Mouse (Mus musculus) midbrain, embryonic 16.5 days (tissue): ENCODE results near the gene Dstn. TPM values are rescaled to one million over a fixed set of nuclear protein-coding genes. Genes with fewer than 3 reads are reported as not detected.

Experiments used
- ATAC-seq: fragments of 200-750 bp; cut with Nextera tagmentation; 2 replicates; pipeline ENCODE4 v1.8.0; 2017; ENCODE audit warnings: moderate TSS enrichment
- H3K27ac ChIP-seq: fragments of 300-500 bp; sonication (generic); 2 replicates; pipeline ENCODE4 v1.5.1; 2014; ENCODE audit warnings: mild to moderate bottlenecking, low read length, mixed read lengths
- H3K27me3 ChIP-seq: fragments of 300-500 bp; sonication (generic); 2 replicates; pipeline ENCODE4 v1.6.1; 2014; ENCODE audit warnings: low read depth, low read length, mixed read lengths; ENCODE audit not compliant: control insufficient read depth, insufficient read depth
- H3K36me3 ChIP-seq: fragments of 300-500 bp; sonication (generic); 2 replicates; pipeline ENCODE4 v1.6.1; 2014; ENCODE audit warnings: mild to moderate bottlenecking, low read length, moderate library complexity, mixed read lengths; ENCODE audit not compliant: control insufficient read depth, insufficient read depth
- H3K4me1 ChIP-seq: fragments of 300-500 bp; sonication (generic); 2 replicates; pipeline ENCODE4 v1.6.1; 2014; ENCODE audit warnings: mild to moderate bottlenecking, low read length, mixed read lengths; ENCODE audit not compliant: control insufficient read depth, insufficient read depth
- H3K4me2 ChIP-seq: fragments of 300-500 bp; sonication (generic); 2 replicates; pipeline ENCODE4 v1.6.1; 2014; ENCODE audit warnings: mild to moderate bottlenecking, low read length, mixed read lengths
- H3K4me3 ChIP-seq: fragments of 300-500 bp; sonication (generic); 2 replicates; pipeline ENCODE4 v1.5.1; 2014; ENCODE audit warnings: low read depth, mild to moderate bottlenecking, low read length, moderate library complexity, mixed read lengths
- H3K9ac ChIP-seq: fragments of 300-500 bp; sonication (generic); 2 replicates; pipeline ENCODE4 v1.6.1; 2014; ENCODE audit warnings: low read depth, low read length, mixed read lengths
- H3K9me3 ChIP-seq: fragments of 300-500 bp; sonication (generic); replicated peaks from 2 replicates; pipeline ENCODE4 v1.6.1; 2014; ENCODE audit warnings: mild to moderate bottlenecking, low read length, mixed read lengths; ENCODE audit not compliant: control insufficient read depth, poor library complexity, severe bottlenecking
- WGBS: fragments of 180-500 bp; shearing (Covaris S2); extraction: QIAGEN DNeasy Blood & Tissue Kit; methylation state at CpG from one replicate; pipeline ENCODE4 v1.1.7; 2014; 5-methylcytosine and 5-hydroxymethylcytosine counted together
- polyA plus RNA-seq: library from polyadenylated mRNA; unstranded; fragments of >200 nt; fragmentation: Nextera tagmentation; extraction: Ambion mirVana; gene quantifications from 2 replicates; pipeline ENCODE4 v1.2.1, GENCODE M21; 2015

The Dstn gene
- polyA plus RNA-seq, 1 experiment from 2014 or later: 431 TPM

GRCm38 (mm10) chr2:143889131-143889859, 25.8 kb upstream of the Dstn start:
- ATAC-seq: no peak
- H3K4me1 ChIP-seq: no peaks in the 10 kb centered on the region
- H3K4me3 ChIP-seq: no peak overlapping the region
- no peak overlapping the region for H3K9ac ChIP-seq
- H3K27me3 ChIP-seq: no peaks in the 10 kb centered on the region
- WGBS: 89% methylated on average over 15 of the region's 15 CpGs
- H3K4me2 ChIP-seq: no peak overlapping the region
- no peaks in the 10 kb centered on the region for H3K36me3 ChIP-seq
- H3K27ac ChIP-seq: no peak overlapping the region
- no peaks in the 10 kb centered on the region for H3K9me3 ChIP-seq

DNA sequence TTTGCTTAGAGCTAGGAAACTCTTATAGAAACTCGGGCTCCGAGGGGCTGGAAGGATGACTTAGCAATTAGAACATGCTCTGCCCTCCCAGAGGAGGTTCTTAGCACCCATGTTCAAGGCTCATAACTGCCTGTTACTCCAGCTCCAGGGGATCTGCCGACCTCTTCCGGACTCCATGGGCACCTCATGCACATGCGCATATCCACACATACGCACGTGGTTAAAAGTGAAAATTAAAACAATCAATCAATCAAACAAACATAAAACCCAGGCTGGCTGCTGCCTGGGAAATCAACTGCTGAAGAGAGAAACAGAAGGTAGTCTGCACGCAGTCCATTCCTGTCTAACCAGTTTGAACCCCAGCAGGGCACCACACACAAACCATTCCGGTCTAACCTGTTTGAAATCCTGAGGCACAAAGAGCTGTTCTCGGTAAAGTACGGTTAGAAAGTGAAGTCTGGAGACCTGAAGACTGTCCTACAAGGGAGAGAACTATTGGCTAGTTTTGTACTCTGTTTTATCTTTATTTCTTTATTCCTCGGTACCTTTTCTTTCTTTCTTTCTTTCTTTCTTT, 25.2 kb upstream of the Dstn start:
- H3K4me2 ChIP-seq: no peak overlapping the region
- no peaks in the 10 kb centered on the region for H3K9me3 ChIP-seq
- H3K36me3 ChIP-seq: no peaks in the 10 kb centered on the region
- H3K27ac ChIP-seq: no peak overlapping the region
- 72% methylated on average over 12 of the region's 12 CpGs for WGBS
- H3K4me3 ChIP-seq: no peak overlapping the region
- no peak overlapping the region for H3K9ac ChIP-seq
- no peak for ATAC-seq
- H3K27me3 ChIP-seq: no peaks in the 10 kb centered on the region
- H3K4me1 ChIP-seq: no peaks in the 10 kb centered on the region

- H3K4me2 ChIP-seq: no peak overlapping the region
- no peaks in the 10 kb centered on the region for H3K4me1 ChIP-seq
- H3K4me3 ChIP-seq: no peak overlapping the region
- H3K9ac ChIP-seq: no peak overlapping the region
- no peaks in the 10 kb centered on the region for H3K27me3 ChIP-seq
- no peak overlapping the region for H3K27ac ChIP-seq
- WGBS: 92% methylated on average over 10 of the region's 10 CpGs
- ATAC-seq: no peak
- no peaks in the 10 kb centered on the region for H3K36me3 ChIP-seq
- no peaks in the 10 kb centered on the region for H3K9me3 ChIP-seq
These were observed 23.6 kb upstream of the Dstn start for GRCm38 (mm10) chr2:143891302-143892048.

GRCm38 (mm10) chr2:143899470-143900220, 15.5 kb upstream of the Dstn start:
- Histone ChIP-seq H3K9ac (no peak overlapping the region), H3K9me3 (no peaks in the 10 kb centered on the region), H3K27me3 (no peaks in the 10 kb centered on the region), H3K4me2 (no peak overlapping the region), H3K4me3 (no peak overlapping the region), H3K4me1 (no peaks in the 10 kb centered on the region), H3K36me3 (no peaks in the 10 kb centered on the region), H3K27ac (no peak overlapping the region)
- ATAC-seq: no peak
- 94% methylated on average over 9 of the region's 9 CpGs for WGBS

DNA sequence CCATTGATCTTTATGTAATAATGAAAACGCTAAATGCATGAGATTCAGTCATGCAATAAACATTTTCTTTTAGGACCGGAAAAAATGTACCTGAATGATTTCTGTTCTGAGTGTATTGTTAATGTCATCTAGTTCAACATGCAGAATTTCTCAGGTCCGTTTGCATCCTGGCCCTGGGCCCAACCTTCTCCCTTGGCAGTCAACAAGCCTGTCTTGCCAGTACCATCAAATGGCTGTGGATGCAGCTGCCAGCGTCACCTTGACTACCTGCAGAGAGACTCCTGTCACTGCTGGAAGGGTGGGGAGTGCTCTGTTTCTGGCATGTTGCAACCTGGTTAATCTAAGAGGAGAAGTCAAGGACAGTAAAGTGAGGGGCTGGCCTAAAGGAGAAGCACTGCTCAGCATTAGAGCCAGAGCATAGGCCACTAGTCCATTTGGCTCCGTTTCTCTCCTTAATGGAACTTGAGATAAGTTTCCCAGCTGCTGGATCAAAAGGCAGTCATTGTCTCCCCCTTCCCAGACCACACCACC, 14.2 kb upstream of the Dstn start:
- ATAC-seq: no peak
- Histone ChIP-seq H3K27ac (no peak overlapping the region), H3K4me1 (no peaks in the 10 kb centered on the region), H3K36me3 (no peaks in the 10 kb centered on the region), H3K4me2 (no peak overlapping the region), H3K9ac (no peak overlapping the region), H3K27me3 (no peaks in the 10 kb centered on the region), H3K9me3 (no peaks in the 10 kb centered on the region), H3K4me3 (no peak overlapping the region)
- 84% methylated on average over 5 of the region's 5 CpGs for WGBS

DNA sequence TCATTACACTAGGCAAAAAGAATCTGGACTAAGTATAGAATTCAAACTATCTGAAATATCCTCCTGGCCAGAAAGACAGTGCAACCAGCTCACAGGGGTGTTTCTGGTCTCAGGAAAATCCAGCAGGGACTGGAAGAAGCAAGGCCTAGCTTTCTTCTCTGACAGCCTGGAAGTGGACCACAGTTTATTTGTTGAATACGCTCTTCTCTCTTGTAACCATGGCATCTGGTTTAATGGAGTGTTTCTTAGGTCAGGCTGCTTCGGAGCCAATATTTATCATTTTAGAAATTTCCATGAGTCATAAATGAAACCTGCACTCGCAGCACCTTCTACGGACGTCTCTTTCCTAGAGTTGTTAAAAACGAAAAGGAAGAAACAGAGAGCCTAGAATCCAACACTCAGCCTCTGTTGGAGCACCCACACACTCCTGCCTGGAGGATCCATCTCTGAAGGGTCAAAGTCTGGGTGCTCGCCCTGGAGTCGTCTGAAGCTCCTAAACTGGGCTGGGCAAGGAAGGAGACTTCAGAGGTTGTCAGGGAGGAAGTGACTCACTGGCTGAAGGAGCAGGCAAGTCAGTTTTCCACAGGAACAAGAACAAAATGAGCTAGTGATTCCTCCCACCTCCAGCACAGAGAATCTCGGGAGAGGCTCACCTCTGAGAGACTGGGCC, 11.6 kb upstream of the Dstn start:
- Histone ChIP-seq H3K9me3 (no peaks in the 10 kb centered on the region), H3K36me3 (no peaks in the 10 kb centered on the region), H3K27ac (no peak overlapping the region), H3K27me3 (no peaks in the 10 kb centered on the region), H3K9ac (no peak overlapping the region), H3K4me2 (no peak overlapping the region), H3K4me3 (no peak overlapping the region), H3K4me1 (no peaks in the 10 kb centered on the region)
- WGBS: 85% methylated on average over 9 of the region's 9 CpGs
- no peak for ATAC-seq

DNA sequence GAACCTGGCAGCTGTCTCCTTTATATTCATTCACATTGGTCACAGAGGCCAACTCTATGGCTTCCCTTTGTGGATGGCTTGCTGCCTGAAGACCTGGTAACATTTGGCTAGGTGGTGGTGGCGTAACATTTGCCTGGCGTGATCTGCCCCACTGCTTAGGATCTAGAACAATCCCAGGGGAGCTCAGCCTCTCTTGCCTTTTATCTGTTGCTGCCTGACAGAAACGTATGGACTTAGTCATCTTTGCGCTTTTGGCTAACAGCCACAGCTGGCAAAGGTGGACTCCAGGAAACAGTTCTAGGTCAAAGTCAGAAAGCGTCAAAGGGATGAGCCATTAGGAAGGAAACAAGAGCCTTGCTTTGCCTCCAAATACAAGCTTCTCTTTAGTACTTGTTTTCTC, 10.2 kb upstream of the Dstn start:
- 86% methylated on average over 5 of the region's 5 CpGs for WGBS
- Histone ChIP-seq H3K9me3 (no peaks in the 10 kb centered on the region), H3K9ac (no peak overlapping the region), H3K4me1 (no peaks in the 10 kb centered on the region), H3K4me3 (no peak overlapping the region), H3K27me3 (no peaks in the 10 kb centered on the region), H3K4me2 (no peak overlapping the region), H3K27ac (no peak overlapping the region), H3K36me3 (no peaks in the 10 kb centered on the region)
- ATAC-seq: no peak

GRCm38 (mm10) chr2:143909230-143909629, 5.9 kb upstream of the Dstn start:
- no peak overlapping the region for H3K9ac ChIP-seq
- 87% methylated on average over 2 of the region's 2 CpGs for WGBS
- no peak overlapping the region for H3K4me3 ChIP-seq
- no peaks in the 10 kb centered on the region for H3K36me3 ChIP-seq
- ATAC-seq: no peak
- no peaks in the 10 kb centered on the region for H3K27me3 ChIP-seq
- H3K4me2 ChIP-seq: no peak overlapping the region
- H3K9me3 ChIP-seq: no peaks in the 10 kb centered on the region
- H3K4me1 ChIP-seq: no peaks in the 10 kb centered on the region
- no peak overlapping the region for H3K27ac ChIP-seq
